Comparison of ENCODE assay signal across 8 mouse cellular contexts in genomic region chr13:32964989-32965811, GRCm38 (mm10). TPM values are rescaled to one million over a fixed set of nuclear protein-coding genes. Genes with fewer than 3 reads are reported as not detected.
DNase-seq lines count a peak whose midpoint lies in the region; ATAC-seq and TF ChIP-seq lines count a peak whose summit lies in the region.

Gene Serpinb6b, plus strand, starts transcription at chr13:32965209.

- WGBS in embryonic facial prominence, embryonic 11.5 days = 32% methylated on average over 16 of the region's 16 CpGs
- WGBS in heart, embryonic 14.5 days = 29% methylated on average over 14 of the region's 16 CpGs
- WGBS in kidney, embryonic 16.5 days = 31% methylated on average over 16 of the region's 16 CpGs
- WGBS in small intestine, adult 2 months = 28% methylated on average over 16 of the region's 16 CpGs

- DNase-seq in urinary bladder, adult 2 months (ENCODE audit: low spot score) = peak; percentile 32
- no peak for DNase-seq in urinary bladder, postnatal 10 days (ENCODE audit: low spot score)
- DNase-seq in embryonic facial prominence, embryonic 11.5 days (ENCODE audit: low spot score) = peak; percentile 56
- DNase-seq in lung, postnatal 36 days = peak; percentile 76
- no peak for DNase-seq in left cerebral cortex, postnatal 4 days

- H3K4me1 ChIP-seq in embryonic facial prominence, embryonic 11.5 days (ENCODE audit: control insufficient read depth, insufficient read depth, low read length) = no peaks in the 10 kb centered on the region
- H3K4me1 ChIP-seq in heart, embryonic 14.5 days (ENCODE audit: control insufficient read depth in 2 of 2, insufficient read depth in 2 of 2, low read length in 2 of 2) = peaks cover 10 to 17% of the 10 kb centered on the region in 2 experiments
- H3K4me1 ChIP-seq in kidney, embryonic 16.5 days (ENCODE audit: insufficient read depth, low read length) = peaks cover 5% of the 10 kb centered on the region
- H3K4me1 ChIP-seq in small intestine, adult 2 months (ENCODE audit: control insufficient read depth, insufficient read depth, insufficient read length, low read length) = no peaks in the 10 kb centered on the region

- H3K4me2 ChIP-seq in embryonic facial prominence, embryonic 11.5 days (ENCODE audit: low read depth, low read length) = peak within 1 kb of the TSS; percentile 42
- peak within 1 kb of the TSS; percentile 61 for H3K4me2 ChIP-seq in heart, embryonic 14.5 days (ENCODE audit: low read length)
- H3K4me2 ChIP-seq in kidney, embryonic 16.5 days (replicated peaks; ENCODE audit: low read depth, low read length) = peak within 1 kb of the TSS; percentile 54

- H3K27ac ChIP-seq in embryonic facial prominence, embryonic 11.5 days (replicated peaks; ENCODE audit: low read depth, low read length) = no peak within 1 kb of the TSS
- H3K27ac ChIP-seq in heart, embryonic 14.5 days (replicated peaks in 1 of 2; ENCODE audit: control insufficient read depth in 1 of 2, insufficient read depth in 1 of 2, low read depth in 2 of 2, low read length in 2 of 2) = peak within 1 kb of the TSS; percentile 66 to 67
- H3K27ac ChIP-seq in kidney, embryonic 16.5 days (ENCODE audit: low read length) = peak within 1 kb of the TSS; percentile 56; the same call in 1 of the 2 replicates
- H3K27ac ChIP-seq in small intestine, adult 2 months (ENCODE audit: insufficient read depth, low read depth, low read length) = peak within 1 kb of the TSS; percentile 35; the same call in 1 of the 2 replicates

- no peaks in the 10 kb centered on the region for H3K36me3 ChIP-seq in embryonic facial prominence, embryonic 11.5 days (replicated peaks; ENCODE audit: control insufficient read depth, insufficient read depth, low read depth, low read length)
- no peaks in the 10 kb centered on the region for H3K36me3 ChIP-seq in heart, embryonic 14.5 days (ENCODE audit: control insufficient read depth, insufficient read depth, low read length)
- H3K36me3 ChIP-seq in kidney, embryonic 16.5 days (ENCODE audit: insufficient read depth, low read length) = no peaks in the 10 kb centered on the region
- no peaks in the 10 kb centered on the region for H3K36me3 ChIP-seq in small intestine, adult 2 months (ENCODE audit: control insufficient read depth, insufficient read depth, low read length)

- peak; percentile 67; the same call in 1 of the 2 replicates for TF ChIP-seq CTCF in small intestine, adult 2 months (IDR thresholded peaks at IDR 0.05; ENCODE audit: extremely low read depth, insufficient read length, insufficient replicate concordance, low read depth, low read length)

- peak within 1 kb of the TSS; percentile 15 for H3K4me3 ChIP-seq in embryonic facial prominence, embryonic 11.5 days (ENCODE audit: low read depth, low read length)
- H3K4me3 ChIP-seq in heart, embryonic 14.5 days (ENCODE audit: control insufficient read depth in 1 of 2, insufficient read depth in 1 of 2, low read depth in 1 of 2, low read length in 2 of 2) = peak within 1 kb of the TSS; percentile 34 to 36
- peak within 1 kb of the TSS; percentile 37 for H3K4me3 ChIP-seq in kidney, embryonic 16.5 days (ENCODE audit: low read length)
- peak within 1 kb of the TSS; percentile 64 for H3K4me3 ChIP-seq in small intestine, adult 2 months (ENCODE audit: low read depth, low read length)

- no peaks in the 10 kb centered on the region for H3K27me3 ChIP-seq in embryonic facial prominence, embryonic 11.5 days (ENCODE audit: control insufficient read depth, insufficient read depth, low read length)
- H3K27me3 ChIP-seq in heart, embryonic 14.5 days (ENCODE audit: control insufficient read depth, insufficient read depth, low read length) = no peaks in the 10 kb centered on the region
- no peaks in the 10 kb centered on the region for H3K27me3 ChIP-seq in kidney, embryonic 16.5 days (ENCODE audit: insufficient read depth, low read length)
- H3K27me3 ChIP-seq in small intestine, adult 2 months (ENCODE audit: control insufficient read depth, insufficient read depth, low read length) = no peaks in the 10 kb centered on the region

- no peak for TF ChIP-seq POLR2A in small intestine, adult 2 months (IDR thresholded peaks at IDR 0.05; ENCODE audit: low read depth, low read length)

- H3K9me3 ChIP-seq in embryonic facial prominence, embryonic 11.5 days (replicated peaks; ENCODE audit: control insufficient read depth, low read length) = no peaks in the 10 kb centered on the region
- H3K9me3 ChIP-seq in heart, embryonic 14.5 days (ENCODE audit: control insufficient read depth, low read length) = no peaks in the 10 kb centered on the region
- no peaks in the 10 kb centered on the region for H3K9me3 ChIP-seq in kidney, embryonic 16.5 days (ENCODE audit: low read length)

- peak; percentile 74; the same call in 1 of the 2 replicates for ATAC-seq in embryonic facial prominence, embryonic 11.5 days (replicated peaks; ENCODE audit: insufficient number of reproducible peaks, low FRiP score, low TSS enrichment, low read depth)
- peak; percentile 45 for ATAC-seq in heart, embryonic 14.5 days (ENCODE audit: insufficient number of reproducible peaks, insufficient read depth, low FRiP score, low read depth)
- peak; percentile 61; the same call in 1 of the 2 replicates for ATAC-seq in kidney, embryonic 16.5 days (ENCODE audit: low FRiP score, low TSS enrichment)

- intact Hi-C loops in left cerebral cortex, postnatal 4 days (cut with DNase I) = no loop called here

- no peak within 1 kb of the TSS; the same call in 1 of the 2 replicates for H3K9ac ChIP-seq in embryonic facial prominence, embryonic 11.5 days (replicated peaks; ENCODE audit: low read length)
- H3K9ac ChIP-seq in heart, embryonic 14.5 days (ENCODE audit: low read length) = peak within 1 kb of the TSS; percentile 73
- peak within 1 kb of the TSS; percentile 55 for H3K9ac ChIP-seq in kidney, embryonic 16.5 days (replicated peaks; ENCODE audit: low read length)

RNA-seq across cellular contexts. Expression of gene Serpinb6b, which starts in this region (rescaled TPM):
- polyA plus RNA-seq in urinary bladder, adult 2 months (2012; rRNA removed) = 15.0 and 22.1 TPM in 2 replicates
- polyA plus RNA-seq in embryonic facial prominence, embryonic 11.5 days (2014; fragmentation: Nextera tagmentation; extraction: Ambion mirVana) = 1.2 and 2.0 TPM in 2 replicates
- polyA plus RNA-seq in heart, embryonic 14.5 days (2014; fragmentation: Nextera tagmentation; extraction: Ambion mirVana) = 22.0 and 23.9 TPM in 2 replicates
- polyA plus RNA-seq in kidney, embryonic 16.5 days (2015; fragmentation: Nextera tagmentation; extraction: Ambion mirVana) = 6.4 and 7.0 TPM in 2 replicates
- 0.52 and 0.85 TPM in 2 replicates for polyA plus RNA-seq in small intestine, adult 2 months (2012; rRNA removed)
- total RNA-seq in left cerebral cortex, postnatal 4 days (2021) = 1 to 10 TPM; 1.7 to 2.3 TPM

Comparison
In these comparisons a context has a peak if more than half of its experiments do, and no peak if none do; other contexts are left out.
1. DNase-seq: peak in urinary bladder, adult 2 months (single experiment), embryonic facial prominence, embryonic 11.5 days (single experiment) and lung, postnatal 36 days (single experiment); none in urinary bladder, postnatal 10 days (single experiment) and left cerebral cortex, postnatal 4 days (single experiment).
2. Peak in every context shown above with its lines, with median percentiles within 50 percentile points of each other: ATAC-seq, H3K4me2 ChIP-seq and H3K4me3 ChIP-seq.